Mouse (Mus musculus) embryonic fibroblast, embryonic 13.5 days (primary cell): Measurements from ENCODE around the gene Rreb1.

ENCODE experiments used
- CTCF ChIP-seq: IDR thresholded peaks from 2 replicates; pipeline ENCODE4 v1.5.1; 2011; ENCODE audit warnings: mild to moderate bottlenecking, control low read depth, low read length, moderate library complexity, borderline replicate concordance; ENCODE audit not compliant: insufficient read depth
- POLR2A ChIP-seq: IDR thresholded peaks from 2 replicates; pipeline ENCODE4 v1.6.1; 2011; ENCODE audit warnings: low read depth, mild to moderate bottlenecking, control low read depth, low read length, moderate library complexity

GRCm38 (mm10) chr13:37825646-37826280 is 47.6 kb downstream of the Rreb1 start:
- TF ChIP-seq CTCF (no peak), POLR2A (peak; percentile 67)
